Mouse (Mus musculus): ENCODE measurements around the gene Zrsr1. TPM values are rescaled to one million over a fixed set of nuclear protein-coding genes. Genes with fewer than 3 reads are reported as not detected.

The Zrsr1 gene
- polyA plus RNA-seq, 1 experiment from 2014 or later = 4.8 TPM

GRCm38 (mm10) chr11:22937716-22938316 lies 34.0 kb upstream of the Zrsr1 start:
- no peak overlapping the region for H3K9ac ChIP-seq (ENCODE audit: low read length)
- H3K4me3 ChIP-seq (ENCODE audit: low read depth, low read length) = no peak overlapping the region
- no peak overlapping the region for H3K4me2 ChIP-seq (ENCODE audit: low read depth)
- H3K27ac ChIP-seq (ENCODE audit: low read depth, low read length) = no peak overlapping the region
- DNase-seq (ENCODE audit: low spot score) (no peak), ATAC-seq (ENCODE audit: insufficient read depth, low FRiP score, low TSS enrichment) (no peak)
- 94% methylated on average over 4 of the region's 4 CpGs for WGBS
- no peaks in the 10 kb centered on the region for H3K36me3 ChIP-seq (ENCODE audit: control insufficient read depth, insufficient read depth, low read length)
- H3K27me3 ChIP-seq (ENCODE audit: control insufficient read depth, insufficient read depth, low read length) = no peaks in the 10 kb centered on the region
- H3K4me1 ChIP-seq (ENCODE audit: control insufficient read depth, insufficient read depth, low read length) = no peaks in the 10 kb centered on the region
- no peaks in the 10 kb centered on the region for H3K9me3 ChIP-seq (ENCODE audit: control insufficient read depth, low read length)

GRCm38 (mm10) chr11:22938983-22939382 lies 32.8 kb upstream of the Zrsr1 start:
- H3K4me3 ChIP-seq (ENCODE audit: low read depth, low read length) = no peak overlapping the region
- H3K27me3 ChIP-seq (ENCODE audit: control insufficient read depth, insufficient read depth, low read length) = no peaks in the 10 kb centered on the region
- no peaks in the 10 kb centered on the region for H3K9me3 ChIP-seq (ENCODE audit: control insufficient read depth, low read length)
- no peak overlapping the region for H3K9ac ChIP-seq (ENCODE audit: low read length)
- WGBS = 73% methylated on average over 2 of the region's 2 CpGs
- H3K27ac ChIP-seq (ENCODE audit: low read depth, low read length) = no peak overlapping the region
- H3K36me3 ChIP-seq (ENCODE audit: control insufficient read depth, insufficient read depth, low read length) = no peaks in the 10 kb centered on the region
- ATAC-seq (ENCODE audit: insufficient read depth, low FRiP score, low TSS enrichment) (no peak), DNase-seq (ENCODE audit: low spot score) (no peak)
- H3K4me2 ChIP-seq (ENCODE audit: low read depth) = no peak overlapping the region
- H3K4me1 ChIP-seq (ENCODE audit: control insufficient read depth, insufficient read depth, low read length) = no peaks in the 10 kb centered on the region

GRCm38 (mm10) chr11:22949101-22949500 lies 22.7 kb upstream of the Zrsr1 start:
- H3K27me3 ChIP-seq (ENCODE audit: control insufficient read depth, insufficient read depth, low read length) = no peaks in the 10 kb centered on the region
- WGBS = 89% methylated on average over 1 of the region's 1 CpGs
- H3K9ac ChIP-seq (ENCODE audit: low read length) = no peak overlapping the region
- DNase-seq (ENCODE audit: low spot score) = no peak
- no peak overlapping the region for H3K4me2 ChIP-seq (ENCODE audit: low read depth)
- H3K4me3 ChIP-seq (ENCODE audit: low read depth, low read length) = no peak overlapping the region
- no peak overlapping the region for H3K27ac ChIP-seq (ENCODE audit: low read depth, low read length)
- H3K36me3 ChIP-seq (ENCODE audit: control insufficient read depth, insufficient read depth, low read length) = no peaks in the 10 kb centered on the region
- no peaks in the 10 kb centered on the region for H3K4me1 ChIP-seq (ENCODE audit: control insufficient read depth, insufficient read depth, low read length)
- no peaks in the 10 kb centered on the region for H3K9me3 ChIP-seq (ENCODE audit: control insufficient read depth, low read length)
- ATAC-seq (ENCODE audit: insufficient read depth, low FRiP score, low TSS enrichment) = no peak

GRCm38 (mm10) chr11:22950131-22950530 lies 21.7 kb upstream of the Zrsr1 start:
- no peak overlapping the region for H3K9ac ChIP-seq (ENCODE audit: low read length)
- H3K4me1 ChIP-seq (ENCODE audit: control insufficient read depth, insufficient read depth, low read length) = no peaks in the 10 kb centered on the region
- no peaks in the 10 kb centered on the region for H3K9me3 ChIP-seq (ENCODE audit: control insufficient read depth, low read length)
- no peak for DNase-seq (ENCODE audit: low spot score)
- 92% methylated on average over 6 of the region's 6 CpGs for WGBS
- H3K4me3 ChIP-seq (ENCODE audit: low read depth, low read length) = no peak overlapping the region
- H3K27me3 ChIP-seq (ENCODE audit: control insufficient read depth, insufficient read depth, low read length) = no peaks in the 10 kb centered on the region
- H3K4me2 ChIP-seq (ENCODE audit: low read depth) = no peak overlapping the region
- no peaks in the 10 kb centered on the region for H3K36me3 ChIP-seq (ENCODE audit: control insufficient read depth, insufficient read depth, low read length)
- ATAC-seq (ENCODE audit: insufficient read depth, low FRiP score, low TSS enrichment) = no peak
- H3K27ac ChIP-seq (ENCODE audit: low read depth, low read length) = no peak overlapping the region

GRCm38 (mm10) chr11:22952668-22953067 lies 19.1 kb upstream of the Zrsr1 start:
- no peaks in the 10 kb centered on the region for H3K27me3 ChIP-seq (ENCODE audit: control insufficient read depth, insufficient read depth, low read length)
- no peak overlapping the region for H3K9ac ChIP-seq (ENCODE audit: low read length)
- DNase-seq (ENCODE audit: low spot score) (no peak), ATAC-seq (ENCODE audit: insufficient read depth, low FRiP score, low TSS enrichment) (no peak)
- H3K27ac ChIP-seq (ENCODE audit: low read depth, low read length) = no peak overlapping the region
- H3K4me1 ChIP-seq (ENCODE audit: control insufficient read depth, insufficient read depth, low read length) = no peaks in the 10 kb centered on the region
- H3K4me3 ChIP-seq (ENCODE audit: low read depth, low read length) = no peak overlapping the region
- H3K4me2 ChIP-seq (ENCODE audit: low read depth) = no peak overlapping the region
- no peaks in the 10 kb centered on the region for H3K9me3 ChIP-seq (ENCODE audit: control insufficient read depth, low read length)
- 92% methylated on average over 7 of the region's 7 CpGs for WGBS
- H3K36me3 ChIP-seq (ENCODE audit: control insufficient read depth, insufficient read depth, low read length) = no peaks in the 10 kb centered on the region

GRCm38 (mm10) chr11:22956346-22956745 lies 15.5 kb upstream of the Zrsr1 start:
- Histone ChIP-seq H3K9ac (ENCODE audit: low read length) (no peak overlapping the region), H3K27ac (ENCODE audit: low read depth, low read length) (no peak overlapping the region), H3K27me3 (ENCODE audit: control insufficient read depth, insufficient read depth, low read length) (no peaks in the 10 kb centered on the region), H3K4me3 (ENCODE audit: low read depth, low read length) (no peak overlapping the region), H3K4me2 (ENCODE audit: low read depth) (no peak overlapping the region), H3K36me3 (ENCODE audit: control insufficient read depth, insufficient read depth, low read length) (no peaks in the 10 kb centered on the region), H3K9me3 (ENCODE audit: control insufficient read depth, low read length) (no peaks in the 10 kb centered on the region), H3K4me1 (ENCODE audit: control insufficient read depth, insufficient read depth, low read length) (no peaks in the 10 kb centered on the region)
- 97% methylated on average over 6 of the region's 6 CpGs for WGBS
- DNase-seq (ENCODE audit: low spot score) (no peak), ATAC-seq (ENCODE audit: insufficient read depth, low FRiP score, low TSS enrichment) (no peak)

GRCm38 (mm10) chr11:22956830-22957229 lies 15.0 kb upstream of the Zrsr1 start:
- H3K4me3 ChIP-seq (ENCODE audit: low read depth, low read length) = no peak overlapping the region
- H3K9ac ChIP-seq (ENCODE audit: low read length) = no peak overlapping the region
- H3K4me2 ChIP-seq (ENCODE audit: low read depth) = no peak overlapping the region
- WGBS = 67% methylated on average over 4 of the region's 4 CpGs
- DNase-seq (ENCODE audit: low spot score) = peak; percentile 36
- ATAC-seq (ENCODE audit: insufficient read depth, low FRiP score, low TSS enrichment) = no peak
- H3K4me1 ChIP-seq (ENCODE audit: control insufficient read depth, insufficient read depth, low read length) = no peaks in the 10 kb centered on the region
- H3K27ac ChIP-seq (ENCODE audit: low read depth, low read length) = no peak overlapping the region
- no peaks in the 10 kb centered on the region for H3K9me3 ChIP-seq (ENCODE audit: control insufficient read depth, low read length)
- no peaks in the 10 kb centered on the region for H3K36me3 ChIP-seq (ENCODE audit: control insufficient read depth, insufficient read depth, low read length)
- H3K27me3 ChIP-seq (ENCODE audit: control insufficient read depth, insufficient read depth, low read length) = no peaks in the 10 kb centered on the region

- WGBS = 91% methylated on average over 4 of the region's 4 CpGs
- ATAC-seq (ENCODE audit: insufficient read depth, low FRiP score, low TSS enrichment) = no peak
- Histone ChIP-seq H3K4me1 (ENCODE audit: control insufficient read depth, insufficient read depth, low read length) (no peaks in the 10 kb centered on the region), H3K9ac (ENCODE audit: low read length) (no peak overlapping the region), H3K4me3 (ENCODE audit: low read depth, low read length) (no peak overlapping the region), H3K27me3 (ENCODE audit: control insufficient read depth, insufficient read depth, low read length) (no peaks in the 10 kb centered on the region), H3K9me3 (ENCODE audit: control insufficient read depth, low read length) (no peaks in the 10 kb centered on the region), H3K4me2 (ENCODE audit: low read depth) (no peak overlapping the region), H3K27ac (ENCODE audit: low read depth, low read length) (no peak overlapping the region), H3K36me3 (ENCODE audit: control insufficient read depth, insufficient read depth, low read length) (no peaks in the 10 kb centered on the region)
- no peak for DNase-seq (ENCODE audit: low spot score)
These were observed 13.9 kb upstream of the Zrsr1 start for GRCm38 (mm10) chr11:22957791-22958374.

- WGBS = 88% methylated on average over 1 of the region's 1 CpGs
- Histone ChIP-seq H3K9ac (ENCODE audit: low read length) (no peak overlapping the region), H3K27ac (ENCODE audit: low read depth, low read length) (no peak overlapping the region), H3K4me1 (ENCODE audit: control insufficient read depth, insufficient read depth, low read length) (no peaks in the 10 kb centered on the region), H3K27me3 (ENCODE audit: control insufficient read depth, insufficient read depth, low read length) (no peaks in the 10 kb centered on the region), H3K4me2 (ENCODE audit: low read depth) (no peak overlapping the region), H3K9me3 (ENCODE audit: control insufficient read depth, low read length) (no peaks in the 10 kb centered on the region), H3K4me3 (ENCODE audit: low read depth, low read length) (no peak overlapping the region), H3K36me3 (ENCODE audit: control insufficient read depth, insufficient read depth, low read length) (no peaks in the 10 kb centered on the region)
- ATAC-seq (ENCODE audit: insufficient read depth, low FRiP score, low TSS enrichment) = no peak
- no peak for DNase-seq (ENCODE audit: low spot score)
These were observed 9.7 kb upstream of the Zrsr1 start for GRCm38 (mm10) chr11:22962101-22962500.
